ENCODE assay signal across 8 mouse cellular contexts in genomic region chr7:16614888-16615715, GRCm38 (mm10). TPM values are rescaled to one million over a fixed set of nuclear protein-coding genes. Genes with fewer than 3 reads are reported as not detected.
DNase-seq lines count a peak whose midpoint lies in the region; ATAC-seq lines count a peak whose summit lies in the region.

Gene Arhgap35, minus strand, starts transcription at chr7:16614993.

- peak within 1 kb of the TSS; percentile 98 for H3K9ac ChIP-seq in kidney, embryonic 15.5 days

- peak within 1 kb of the TSS; percentile 94 for H3K4me3 ChIP-seq in heart, embryonic 10.5 days
- H3K4me3 ChIP-seq in kidney, embryonic 15.5 days (replicated peaks) = peak within 1 kb of the TSS; percentile 95

- DNase-seq in B cell, adult 2 months = peak; percentile 96 to 97
- peak; percentile 100 for DNase-seq in brain, adult 2 months (ENCODE audit: low read depth, low spot score)
- DNase-seq in heart, embryonic 10.5 days (ENCODE audit: low spot score) = peak; percentile 99
- DNase-seq in liver = peak; percentile 94
- peak; percentile 91 to 94 for DNase-seq in spleen, postnatal 4 days (ENCODE audit: low spot score in 2 of 2)

- H3K27ac ChIP-seq in heart, embryonic 10.5 days = peak within 1 kb of the TSS; percentile 100
- peak within 1 kb of the TSS; percentile 100 for H3K27ac ChIP-seq in kidney, embryonic 15.5 days

- H3K27me3 ChIP-seq in heart, embryonic 10.5 days (ENCODE audit: insufficient read depth, poor library complexity, severe bottlenecking) = no peaks in the 10 kb centered on the region
- H3K27me3 ChIP-seq in kidney, embryonic 15.5 days = no peaks in the 10 kb centered on the region

- peaks cover 51% of the 10 kb centered on the region for H3K4me1 ChIP-seq in heart, embryonic 10.5 days
- peaks cover 67% of the 10 kb centered on the region for H3K4me1 ChIP-seq in kidney, embryonic 15.5 days

- ATAC-seq in erythroblast, adult 5-6 weeks (replicated peaks; ENCODE audit: low FRiP score, poor library complexity, severe bottlenecking) = peak; percentile 87
- peak; percentile 98 for ATAC-seq in kidney, embryonic 15.5 days (replicated peaks; ENCODE audit: low FRiP score)
- ATAC-seq in monocyte, adult 5-6 weeks (replicated peaks; ENCODE audit: insufficient number of reproducible peaks, low FRiP score, low TSS enrichment, poor library complexity, severe bottlenecking) = peak; percentile 92

- H3K9me3 ChIP-seq in heart, embryonic 10.5 days = no peaks in the 10 kb centered on the region
- no peaks in the 10 kb centered on the region for H3K9me3 ChIP-seq in kidney, embryonic 15.5 days (replicated peaks)

- no peaks in the 10 kb centered on the region for H3K36me3 ChIP-seq in heart, embryonic 10.5 days
- H3K36me3 ChIP-seq in kidney, embryonic 15.5 days = no peaks in the 10 kb centered on the region

- peak within 1 kb of the TSS; percentile 74 for H3K4me2 ChIP-seq in kidney, embryonic 15.5 days

- under 1% methylated on average over 77 of the region's 78 CpGs for WGBS in heart, embryonic 10.5 days
- WGBS in kidney, embryonic 15.5 days = 0% methylated on average over 73 of the region's 78 CpGs

RNA-seq across cellular contexts. Expression of gene Arhgap35, which starts in this region (rescaled TPM):
- total RNA-seq in erythroblast, adult 5-6 weeks (2015; ENCODE audit: low replicate concordance) = 0.38 and 0.84 TPM in 2 replicates
- 0.84 and 1.8 TPM in 2 replicates for total RNA-seq in erythroblast, adult 5-6 weeks (2017; ENCODE audit: low replicate concordance)
- 18.3 and 20.0 TPM in 2 replicates for polyA plus RNA-seq in heart, embryonic 10.5 days (2016; fragmentation: Nextera tagmentation; extraction: Ambion mirVana)
- 16.8 and 18.2 TPM in 2 replicates for polyA plus RNA-seq in kidney, embryonic 15.5 days (2015; fragmentation: Nextera tagmentation; extraction: Ambion mirVana)
- total RNA-seq in monocyte, adult 5-6 weeks (2017) = 6.5 to 9.8 TPM (median 8.2 TPM) in 3 replicates

Comparison
In these comparisons a context has a peak if more than half of its experiments do, and no peak if none do; other contexts are left out.
1. Peak in every context shown above with its lines: DNase-seq, ATAC-seq, H3K4me3 ChIP-seq and H3K27ac ChIP-seq.